Mouse (Mus musculus): ENCODE results near the gene Galk1. TPM values are rescaled to one million over a fixed set of nuclear protein-coding genes. Genes with fewer than 3 reads are reported as not detected.
"Not testable (repeated sequence)": the region's sequence is repeated elsewhere in the genome, so short reads cannot be mapped to it uniquely, and the experiment has no call there.

Galk1 gene
- polyA plus RNA-seq, 1 experiment from 2014 or later = 224 TPM

- H3K27me3 ChIP-seq (ENCODE audit: poor library complexity, severe bottlenecking) = no peaks in the 10 kb centered on the region
- H3K27ac ChIP-seq = no peak overlapping the region
- peaks cover 36% of the 10 kb centered on the region for H3K4me1 ChIP-seq
- 86% methylated on average over 9 of the region's 9 CpGs for WGBS
- H3K9me3 ChIP-seq = no peaks in the 10 kb centered on the region
- H3K4me3 ChIP-seq = no peak overlapping the region
- H3K36me3 ChIP-seq (replicated peaks) = peaks cover 23% of the 10 kb centered on the region
- no peak for DNase-seq (ENCODE audit: extremely low spot score, low spot score)
These were observed 15.8 kb upstream of the Galk1 start for GRCm38 (mm10) chr11:116028177-116028865.

DNA sequence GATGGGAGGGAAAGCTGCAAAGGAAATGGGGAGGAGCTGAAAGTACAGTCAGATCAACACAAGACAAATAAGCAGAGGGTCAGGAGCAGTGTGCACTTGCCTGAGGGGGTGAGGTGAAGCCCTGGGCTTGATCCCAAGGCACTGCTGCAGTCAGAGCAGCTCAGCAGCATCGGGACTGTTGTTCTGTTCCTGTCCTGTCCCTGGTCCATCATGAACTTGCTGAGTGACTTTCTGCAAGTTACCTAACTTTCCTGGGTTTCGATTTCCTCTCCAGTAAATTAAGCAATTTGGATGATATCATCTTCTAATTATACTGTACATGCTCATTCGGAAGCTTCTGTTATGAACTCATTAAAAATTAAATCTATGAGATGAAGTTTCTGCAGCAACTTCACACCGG, 15.2 kb upstream of the Galk1 start, which contains the start of gene H3f3b:
TSS of gene H3f3b (minus strand) at position 207 of the 400 bp plus-strand sequence.
- Histone ChIP-seq H3K9me3 (no peaks in the 10 kb centered on the region), H3K4me3 (no peak within 1 kb of the TSS), H3K27me3 (ENCODE audit: poor library complexity, severe bottlenecking) (no peaks in the 10 kb centered on the region), H3K27ac (no peak within 1 kb of the TSS), H3K36me3 (replicated peaks) (peaks cover 19% of the 10 kb centered on the region), H3K4me1 (peaks cover 33% of the 10 kb centered on the region)
- WGBS = 88% methylated on average over 4 of the region's 4 CpGs
- DNase-seq (ENCODE audit: extremely low spot score, low spot score) = no peak

GRCm38 (mm10) chr11:116025056-116025845, 12.7 kb upstream of the Galk1 start:
- DNase-seq (ENCODE audit: extremely low spot score, low spot score) = no peak

DNA sequence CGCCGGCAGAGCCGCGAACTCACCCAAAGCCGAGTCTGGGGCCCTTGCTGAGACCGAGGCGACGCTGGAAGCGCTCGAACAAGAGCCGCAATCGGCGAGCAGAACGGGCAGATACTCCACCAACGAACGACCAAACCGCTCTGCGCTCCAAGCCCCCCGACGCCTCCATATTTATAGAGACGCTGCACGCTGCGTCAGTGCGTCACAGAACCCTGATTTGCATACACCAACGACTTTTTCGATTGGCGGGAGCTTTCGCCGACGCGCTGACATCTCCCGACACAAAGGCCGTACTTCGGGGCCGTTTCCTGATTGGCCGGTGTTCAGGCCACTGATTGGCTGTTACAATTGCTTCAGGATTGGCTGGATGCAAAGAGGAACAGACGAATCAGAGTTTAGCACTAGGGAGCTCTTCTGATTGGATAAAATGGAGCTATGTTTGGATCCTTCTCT, 11.9 kb upstream of the Galk1 start:
- Histone ChIP-seq H3K4me1 (peaks cover 19% of the 10 kb centered on the region), H3K27me3 (ENCODE audit: poor library complexity, severe bottlenecking) (no peaks in the 10 kb centered on the region), H3K4me3 (peak overlapping the region; percentile 99), H3K27ac (peak overlapping the region; percentile 99), H3K36me3 (replicated peaks) (peaks cover 30% of the 10 kb centered on the region), H3K9me3 (no peaks in the 10 kb centered on the region)
- WGBS = under 1% methylated on average over 37 of the region's 37 CpGs
- DNase-seq (ENCODE audit: extremely low spot score, low spot score) = peak; percentile 97

More at GRCm38 (mm10) chr11:116025056-116025845, 12.7 kb upstream of the Galk1 start:
- Histone ChIP-seq H3K36me3 (replicated peaks) (peaks cover 30% of the 10 kb centered on the region), H3K9me3 (no peaks in the 10 kb centered on the region), H3K27ac (peak overlapping the region; percentile 68), H3K4me1 (peaks cover 24% of the 10 kb centered on the region), H3K4me3 (peak overlapping the region; percentile 99; the same call in 1 of the 2 replicates), H3K27me3 (ENCODE audit: poor library complexity, severe bottlenecking) (no peaks in the 10 kb centered on the region)
- WGBS = 91% methylated on average over 3 of the region's 3 CpGs

DNA sequence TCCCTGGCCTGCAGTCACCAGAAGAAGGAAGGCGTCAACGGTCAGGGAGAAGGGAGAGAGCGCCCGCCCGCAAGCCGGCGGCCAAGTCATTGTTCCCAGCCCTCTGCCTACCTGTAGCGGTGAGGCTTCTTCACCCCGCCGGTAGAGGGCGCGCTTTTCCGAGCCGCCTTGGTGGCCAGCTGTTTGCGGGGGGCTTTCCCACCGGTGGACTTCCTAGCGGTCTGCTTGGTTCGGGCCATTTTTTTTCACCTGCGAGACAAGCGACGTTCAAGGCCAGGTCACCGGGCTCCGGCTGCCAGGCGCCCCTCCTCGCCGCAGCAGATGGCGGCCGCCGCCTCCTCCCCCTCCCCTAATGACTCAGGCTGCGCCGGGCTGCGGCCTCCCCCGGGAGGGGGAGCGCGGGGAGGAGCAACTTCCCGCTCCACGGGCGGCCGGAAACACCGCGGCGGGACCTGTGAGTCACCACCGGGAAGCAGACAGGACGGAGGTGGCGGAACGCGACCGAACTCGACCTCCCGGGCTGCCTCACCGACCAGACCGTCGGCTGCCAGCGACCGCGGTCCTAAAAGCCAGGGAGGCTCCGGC, 11.3 kb upstream of the Galk1 start:
- Histone ChIP-seq H3K27ac (peak overlapping the region; percentile 99), H3K36me3 (replicated peaks) (peaks cover 30% of the 10 kb centered on the region), H3K4me3 (peak overlapping the region; percentile 99), H3K4me1 (peaks cover 15% of the 10 kb centered on the region), H3K27me3 (ENCODE audit: poor library complexity, severe bottlenecking) (no peaks in the 10 kb centered on the region), H3K9me3 (no peaks in the 10 kb centered on the region)
- whole genome bisulfite sequencing = under 1% methylated on average over 57 of the region's 57 CpGs
- peak; percentile 73 for DNase-seq (ENCODE audit: extremely low spot score, low spot score)

DNA sequence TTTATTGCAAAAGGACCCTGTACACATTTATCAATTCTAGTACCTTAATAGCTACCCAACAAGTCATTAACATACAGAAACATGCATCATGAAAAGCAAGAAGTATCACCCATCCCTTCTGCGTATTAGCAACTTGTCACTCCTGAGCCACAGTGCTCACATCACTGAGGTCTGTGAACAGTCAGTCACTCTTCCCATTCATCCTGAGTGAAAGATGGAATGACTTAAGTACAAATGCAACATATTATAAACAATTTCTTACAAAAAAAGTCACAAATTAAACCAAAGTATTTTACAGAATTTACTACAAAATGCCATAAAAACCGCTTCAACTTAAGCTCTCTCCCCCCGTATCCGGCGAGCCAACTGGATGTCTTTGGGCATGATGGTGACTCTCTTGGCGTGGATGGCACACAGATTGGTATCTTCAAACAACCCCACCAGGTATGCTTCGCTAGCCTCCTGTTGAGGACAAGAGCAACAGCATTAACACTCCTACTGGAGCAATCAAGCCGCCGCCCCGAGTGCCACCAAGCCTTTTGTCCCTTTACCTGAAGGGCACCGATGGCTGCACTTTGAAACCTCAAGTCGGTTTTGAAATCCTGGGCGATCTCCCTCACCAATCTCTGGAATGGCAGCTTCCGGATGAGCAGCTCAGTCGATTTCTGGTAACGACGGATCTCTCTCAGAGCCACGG, 10.7 kb upstream of the Galk1 start:
- Histone ChIP-seq H3K36me3 (replicated peaks) (peaks cover 30% of the 10 kb centered on the region), H3K27ac (peak overlapping the region; percentile 99), H3K4me1 (peaks cover 15% of the 10 kb centered on the region), H3K4me3 (peak overlapping the region; percentile 99)
- not testable (repeated sequence) for H3K27me3 ChIP-seq (ENCODE audit: poor library complexity, severe bottlenecking); H3K9me3 ChIP-seq; DNase-seq (ENCODE audit: extremely low spot score, low spot score)
- WGBS = 11% methylated on average over 18 of the region's 18 CpGs

DNA sequence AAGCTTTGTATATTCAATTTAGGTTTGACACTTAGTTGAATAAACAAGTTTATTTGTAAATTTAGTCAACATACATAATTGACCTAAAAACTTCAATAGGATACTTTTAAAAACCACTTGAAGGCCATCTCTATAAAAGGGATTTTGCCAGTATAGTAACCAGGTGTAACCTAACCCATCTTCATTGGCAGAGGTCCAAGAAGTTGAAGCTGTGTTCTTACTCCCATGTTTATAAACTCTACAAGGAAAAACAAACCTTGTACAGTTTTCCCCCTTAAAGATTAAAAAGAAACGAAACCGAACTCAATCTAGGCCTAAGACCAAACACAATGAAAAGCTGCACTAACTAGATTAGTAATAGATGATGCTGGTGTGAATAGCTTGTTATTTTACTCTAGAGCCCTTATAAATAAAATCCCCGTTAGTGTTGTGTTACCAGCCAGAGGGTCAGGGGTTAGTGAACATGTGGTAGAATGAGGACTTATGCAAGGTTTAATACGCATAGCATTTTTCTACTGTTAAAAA, 9.8 kb upstream of the Galk1 start:
- no peak overlapping the region for H3K27ac ChIP-seq
- H3K9me3 ChIP-seq = no peaks in the 10 kb centered on the region
- 89% methylated on average over 4 of the region's 4 CpGs for WGBS
- peaks cover 19% of the 10 kb centered on the region for H3K4me1 ChIP-seq
- H3K27me3 ChIP-seq (ENCODE audit: poor library complexity, severe bottlenecking) = no peaks in the 10 kb centered on the region
- no peak for DNase-seq (ENCODE audit: extremely low spot score, low spot score)
- H3K4me3 ChIP-seq = peak overlapping the region; percentile 99
- H3K36me3 ChIP-seq (replicated peaks) = peaks cover 30% of the 10 kb centered on the region

- H3K4me1 ChIP-seq = peaks cover 19% of the 10 kb centered on the region
- H3K4me3 ChIP-seq = peak overlapping the region; percentile 99; the same call in 1 of the 2 replicates
- H3K27me3 ChIP-seq (ENCODE audit: poor library complexity, severe bottlenecking) = no peaks in the 10 kb centered on the region
- peaks cover 30% of the 10 kb centered on the region for H3K36me3 ChIP-seq (replicated peaks)
- no peak overlapping the region for H3K27ac ChIP-seq
- WGBS = 88% methylated on average over 6 of the region's 6 CpGs
- DNase-seq (ENCODE audit: extremely low spot score, low spot score) = no peak
- no peaks in the 10 kb centered on the region for H3K9me3 ChIP-seq
These were observed 9.1 kb upstream of the Galk1 start for GRCm38 (mm10) chr11:116021328-116022220.

- Histone ChIP-seq H3K27ac (no peak overlapping the region), H3K9me3 (no peaks in the 10 kb centered on the region), H3K27me3 (ENCODE audit: poor library complexity, severe bottlenecking) (no peaks in the 10 kb centered on the region), H3K4me3 (no peak overlapping the region), H3K4me1 (peaks cover 19% of the 10 kb centered on the region), H3K36me3 (replicated peaks) (peaks cover 30% of the 10 kb centered on the region)
- no peak for DNase-seq (ENCODE audit: extremely low spot score, low spot score)
- 58% methylated on average over 1 of the region's 1 CpGs for WGBS
These were observed 8.0 kb upstream of the Galk1 start for GRCm38 (mm10) chr11:116020519-116020922.

- 69% methylated on average over 2 of the region's 2 CpGs for WGBS
- DNase-seq (ENCODE audit: extremely low spot score, low spot score) = no peak
These were observed 7.5 kb upstream of the Galk1 start for GRCm38 (mm10) chr11:116019976-116020411.

GRCm38 (mm10) chr11:116019360-116019791, 6.9 kb upstream of the Galk1 start:
- H3K4me1 ChIP-seq = peaks cover 25% of the 10 kb centered on the region
- WGBS = 77% methylated on average over 1 of the region's 1 CpGs
- no peak overlapping the region for H3K4me3 ChIP-seq
- H3K27ac ChIP-seq = no peak overlapping the region
- H3K27me3 ChIP-seq (ENCODE audit: poor library complexity, severe bottlenecking) = no peaks in the 10 kb centered on the region
- H3K36me3 ChIP-seq (replicated peaks) = peaks cover 30% of the 10 kb centered on the region
- no peaks in the 10 kb centered on the region for H3K9me3 ChIP-seq
- no peak for DNase-seq (ENCODE audit: extremely low spot score, low spot score)

More at GRCm38 (mm10) chr11:116019976-116020411, 7.5 kb upstream of the Galk1 start:
- Histone ChIP-seq H3K27ac (no peak overlapping the region), H3K4me3 (no peak overlapping the region), H3K4me1 (peaks cover 20% of the 10 kb centered on the region), H3K36me3 (replicated peaks) (peaks cover 30% of the 10 kb centered on the region), H3K9me3 (no peaks in the 10 kb centered on the region), H3K27me3 (ENCODE audit: poor library complexity, severe bottlenecking) (no peaks in the 10 kb centered on the region)

All from forebrain, embryonic 10.5 days (tissue).